Mouse (Mus musculus) inflammation-experienced regulatory T-cells, adult 6 months (primary cell): Measurements from ENCODE around the gene Tmem165. TPM values are rescaled to one million over a fixed set of nuclear protein-coding genes. Genes with fewer than 3 reads are reported as not detected.

Experiments used
- ATAC-seq: one replicate; pipeline ENCODE4 v1.8.0; 2017
- polyA plus RNA-seq, 3 experiments: library from polyadenylated mRNA; unstranded; fragments of 100-300 nt; shearing (Covaris generic); gene quantifications; one replicate each; pipeline ENCODE4 v1.2.1; 2017

Tmem165 gene
- polyA plus RNA-seq, 3 experiments from 2014 or later = 10.3 to 15.8 (median 11.6) TPM

DNA sequence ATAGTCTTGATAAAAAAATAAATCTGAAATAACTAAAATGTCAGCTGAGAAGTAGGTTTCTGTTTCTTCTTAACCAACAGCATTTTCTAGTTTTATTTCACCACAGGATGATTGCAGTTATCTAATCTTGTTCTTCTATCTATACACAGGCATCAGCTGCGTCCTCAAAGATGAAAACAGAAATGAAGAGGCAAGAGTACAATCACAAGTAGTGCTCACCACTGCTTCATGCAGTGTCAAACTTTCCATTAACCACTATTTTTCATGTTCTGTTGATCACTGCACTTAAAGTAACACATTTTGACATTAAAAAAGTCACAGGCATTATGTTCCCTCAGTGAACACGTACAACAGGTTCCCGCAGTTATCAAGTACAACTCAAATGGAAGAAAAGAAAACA is 67.3 kb downstream of the Tmem165 start:
- peak; percentile 83 for ATAC-seq

Other genes starting within 250 kb of the Tmem165 start
- under 1 TPM in 1 of 3 experiments, not detected in 2; 0.06 TPM for gene Kdr, start 205.4 kb upstream of the Tmem165 start, polyA plus RNA-seq
- 10 to 100 TPM; 26.8 to 32.3 (median 28.1) TPM for gene Srd5a3, start 43.6 kb upstream of the Tmem165 start, polyA plus RNA-seq
- 10 to 100 TPM; 14.9 to 19.4 (median 18.8) TPM for gene Clock, start 120.9 kb downstream of the Tmem165 start, polyA plus RNA-seq
- gene Pdcl2, start 147.3 kb downstream of the Tmem165 start, polyA plus RNA-seq = not detected
- not detected for gene Nmu, start 179.9 kb downstream of the Tmem165 start, polyA plus RNA-seq